Mouse (Mus musculus): ENCODE data around the gene Tbx15. TPM values are rescaled to one million over a fixed set of nuclear protein-coding genes. Genes with fewer than 3 reads are reported as not detected.

Gene Tbx15
- total and polyA plus RNA-seq, 2 experiments from 2014 or later = 0.59 to 1.3 TPM

GRCm38 (mm10) chr3:99260395-99260794 lies 20.2 kb downstream of the Tbx15 start:
- WGBS = 39% methylated on average over 2 of the region's 2 CpGs
- no peak overlapping the region for H3K4me3 ChIP-seq (ENCODE audit: low read depth, low read length)
- no peak overlapping the region for H3K4me2 ChIP-seq (ENCODE audit: low read depth, low read length, poor library complexity, severe bottlenecking)
- peaks cover 94% of the 10 kb centered on the region for H3K27me3 ChIP-seq (ENCODE audit: insufficient read depth, low read length)
- H3K36me3 ChIP-seq (ENCODE audit: insufficient read depth, low read length) = no peaks in the 10 kb centered on the region
- ATAC-seq (ENCODE audit: low FRiP score) (no peak), DNase-seq (ENCODE audit: low spot score) (no peak)
- no peaks in the 10 kb centered on the region for H3K9me3 ChIP-seq (ENCODE audit: low read length)
- H3K27ac ChIP-seq (ENCODE audit: low read depth, low read length) = no peak overlapping the region
- H3K4me1 ChIP-seq (ENCODE audit: insufficient read depth, low read length) = no peaks in the 10 kb centered on the region
- no peak for TF ChIP-seq CTCF (IDR thresholded peaks at IDR 0.05)
- H3K9ac ChIP-seq (replicated peaks; ENCODE audit: low read length, poor library complexity, severe bottlenecking) = no peak overlapping the region

GRCm38 (mm10) chr3:99261371-99261791 lies 21.2 kb downstream of the Tbx15 start:
- 5% methylated on average over 18 of the region's 18 CpGs for whole genome bisulfite sequencing
- H3K4me3 ChIP-seq (ENCODE audit: low read depth, low read length) = no peak overlapping the region

GRCm38 (mm10) chr3:99261986-99262385 lies 21.8 kb downstream of the Tbx15 start:
- Histone ChIP-seq H3K4me2 (ENCODE audit: low read depth, low read length, poor library complexity, severe bottlenecking) (no peak overlapping the region), H3K4me1 (ENCODE audit: insufficient read depth, low read length) (no peaks in the 10 kb centered on the region), H3K27me3 (ENCODE audit: insufficient read depth, low read length) (peaks cover 87% of the 10 kb centered on the region), H3K27ac (ENCODE audit: low read depth, low read length) (no peak overlapping the region), H3K4me3 (ENCODE audit: low read depth, low read length) (no peak overlapping the region), H3K36me3 (ENCODE audit: insufficient read depth, low read length) (no peaks in the 10 kb centered on the region), H3K9ac (replicated peaks; ENCODE audit: low read length, poor library complexity, severe bottlenecking) (no peak overlapping the region), H3K9me3 (ENCODE audit: low read length) (no peaks in the 10 kb centered on the region)
- 9% methylated on average over 2 of the region's 2 CpGs for whole genome bisulfite sequencing
- ATAC-seq (ENCODE audit: low FRiP score) (no peak), DNase-seq (ENCODE audit: low spot score) (no peak)
- TF ChIP-seq CTCF (IDR thresholded peaks at IDR 0.05) = no peak

More at GRCm38 (mm10) chr3:99261371-99261791, 21.2 kb downstream of the Tbx15 start:
- no peak overlapping the region for H3K4me2 ChIP-seq (ENCODE audit: low read depth, low read length, poor library complexity, severe bottlenecking)
- no peak for ATAC-seq (ENCODE audit: low FRiP score)
- no peaks in the 10 kb centered on the region for H3K4me1 ChIP-seq (ENCODE audit: insufficient read depth, low read length)
- no peaks in the 10 kb centered on the region for H3K36me3 ChIP-seq (ENCODE audit: insufficient read depth, low read length)
- DNase-seq (ENCODE audit: low spot score) = no peak
- H3K9me3 ChIP-seq (ENCODE audit: low read length) = no peaks in the 10 kb centered on the region
- TF ChIP-seq CTCF (IDR thresholded peaks at IDR 0.05) = no peak
- peaks cover 92% of the 10 kb centered on the region for H3K27me3 ChIP-seq (ENCODE audit: insufficient read depth, low read length)
- no peak overlapping the region for H3K9ac ChIP-seq (replicated peaks; ENCODE audit: low read length, poor library complexity, severe bottlenecking)
- no peak overlapping the region for H3K27ac ChIP-seq (ENCODE audit: low read depth, low read length)

GRCm38 (mm10) chr3:99263471-99263903 lies 23.3 kb downstream of the Tbx15 start:
- Histone ChIP-seq H3K9ac (replicated peaks; ENCODE audit: low read length, poor library complexity, severe bottlenecking) (no peak overlapping the region), H3K27ac (ENCODE audit: low read depth, low read length) (no peak overlapping the region), H3K4me1 (ENCODE audit: insufficient read depth, low read length) (no peaks in the 10 kb centered on the region), H3K9me3 (ENCODE audit: low read length) (no peaks in the 10 kb centered on the region), H3K36me3 (ENCODE audit: insufficient read depth, low read length) (no peaks in the 10 kb centered on the region), H3K4me3 (ENCODE audit: low read depth, low read length) (no peak overlapping the region), H3K27me3 (ENCODE audit: insufficient read depth, low read length) (peaks cover 80% of the 10 kb centered on the region), H3K4me2 (ENCODE audit: low read depth, low read length, poor library complexity, severe bottlenecking) (no peak overlapping the region)
- TF ChIP-seq CTCF (IDR thresholded peaks at IDR 0.05) = no peak
- WGBS = 22% methylated on average over 9 of the region's 9 CpGs
- ATAC-seq (ENCODE audit: low FRiP score) (no peak), DNase-seq (ENCODE audit: low spot score) (no peak)

- no peak overlapping the region for H3K9ac ChIP-seq (replicated peaks; ENCODE audit: low read length, poor library complexity, severe bottlenecking)
- H3K27ac ChIP-seq (ENCODE audit: low read depth, low read length) = no peak overlapping the region
- no peak for TF ChIP-seq CTCF (IDR thresholded peaks at IDR 0.05)
- peaks cover 69% of the 10 kb centered on the region for H3K27me3 ChIP-seq (ENCODE audit: insufficient read depth, low read length)
- H3K4me1 ChIP-seq (ENCODE audit: insufficient read depth, low read length) = no peaks in the 10 kb centered on the region
- no peak for DNase-seq (ENCODE audit: low spot score)
- no peaks in the 10 kb centered on the region for H3K36me3 ChIP-seq (ENCODE audit: insufficient read depth, low read length)
- no peak overlapping the region for H3K4me3 ChIP-seq (ENCODE audit: low read depth, low read length)
- H3K9me3 ChIP-seq (ENCODE audit: low read length) = no peaks in the 10 kb centered on the region
- H3K4me2 ChIP-seq (ENCODE audit: low read depth, low read length, poor library complexity, severe bottlenecking) = no peak overlapping the region
- no peak for ATAC-seq (ENCODE audit: low FRiP score)
- WGBS = 25% methylated on average over 7 of the region's 7 CpGs
Observed at GRCm38 (mm10) chr3:99264695-99265094, 24.5 kb downstream of the Tbx15 start.

- no peaks in the 10 kb centered on the region for H3K36me3 ChIP-seq (ENCODE audit: insufficient read depth, low read length)
- no peak for ATAC-seq (ENCODE audit: low FRiP score)
- WGBS = 27% methylated on average over 10 of the region's 10 CpGs
- H3K27ac ChIP-seq (ENCODE audit: low read depth, low read length) = no peak overlapping the region
- H3K4me3 ChIP-seq (ENCODE audit: low read depth, low read length) = no peak overlapping the region
- H3K9ac ChIP-seq (replicated peaks; ENCODE audit: low read length, poor library complexity, severe bottlenecking) = no peak overlapping the region
- no peak for DNase-seq (ENCODE audit: low spot score)
- no peaks in the 10 kb centered on the region for H3K4me1 ChIP-seq (ENCODE audit: insufficient read depth, low read length)
- no peak overlapping the region for H3K4me2 ChIP-seq (ENCODE audit: low read depth, low read length, poor library complexity, severe bottlenecking)
- H3K27me3 ChIP-seq (ENCODE audit: insufficient read depth, low read length) = peaks cover 50% of the 10 kb centered on the region
- TF ChIP-seq CTCF (IDR thresholded peaks at IDR 0.05) = no peak
- H3K9me3 ChIP-seq (ENCODE audit: low read length) = no peaks in the 10 kb centered on the region
Observed at GRCm38 (mm10) chr3:99266752-99267303, 26.6 kb downstream of the Tbx15 start.
